Mouse (Mus musculus): ENCODE data around the gene Plekhj1.
"Not testable (repeated sequence)": the region's sequence is repeated elsewhere in the genome, so short reads cannot be mapped to it uniquely, and the experiment has no call there.

DNA sequence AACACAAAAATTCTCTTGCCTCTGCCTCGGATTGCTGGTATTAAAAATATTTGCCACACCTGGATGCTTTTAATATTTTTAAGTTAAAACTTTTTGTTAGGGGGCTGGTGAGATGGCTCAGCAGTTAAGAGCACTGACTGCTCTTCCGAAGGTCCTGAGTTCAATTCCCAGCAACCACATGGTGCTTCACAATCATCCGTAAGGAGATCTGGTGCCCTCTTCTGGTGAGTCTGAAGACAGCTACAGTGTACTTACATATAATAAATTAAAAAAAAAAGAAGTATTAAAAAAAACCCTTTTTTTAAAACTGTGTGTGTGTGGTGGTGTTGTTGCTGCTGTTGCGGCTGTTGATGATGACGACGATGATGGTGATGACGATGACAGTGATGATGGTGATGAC lies 19.5 kb upstream of the Plekhj1 start:
- TF ChIP-seq CTCF, POLR2A (IDR thresholded peaks at IDR 0.05; ENCODE audit: extremely low read depth, insufficient read depth, low read length): not testable (repeated sequence)
